Mouse (Mus musculus): Measurements from ENCODE around the gene Cracr2a.
A peak's percentile ranks its signal among the peaks of the same experiment; 100 is the strongest.

Cracr2a gene

GRCm38 (mm10) chr6:127565951-127566732 lies 5.0 kb downstream of the Cracr2a start:
- peak in 1 of 2 experiments; percentile 39 for DNase-seq (ENCODE audit: low read depth in 2 of 2, low spot score in 2 of 2)

- DNase-seq (ENCODE audit: low read depth in 2 of 2, low spot score in 2 of 2) = no peak
These were observed 10.9 kb downstream of the Cracr2a start for GRCm38 (mm10) chr6:127571849-127572550.

- no peak for DNase-seq (ENCODE audit: low read depth in 2 of 2, low spot score in 2 of 2)
These were observed 12.8 kb downstream of the Cracr2a start for GRCm38 (mm10) chr6:127573779-127574463.

- no peak for DNase-seq (ENCODE audit: low read depth in 2 of 2, low spot score in 2 of 2)
These were observed 14.1 kb downstream of the Cracr2a start for GRCm38 (mm10) chr6:127575194-127575593.

- DNase-seq (ENCODE audit: low read depth in 2 of 2, low spot score in 2 of 2) = no peak
These were observed 16.6 kb downstream of the Cracr2a start for GRCm38 (mm10) chr6:127577688-127578087.

GRCm38 (mm10) chr6:127578316-127578715 lies 17.2 kb downstream of the Cracr2a start:
- DNase-seq (ENCODE audit: low read depth in 2 of 2, low spot score in 2 of 2) = no peak

GRCm38 (mm10) chr6:127578810-127579209 lies 17.7 kb downstream of the Cracr2a start:
- no peak for DNase-seq (ENCODE audit: low read depth in 2 of 2, low spot score in 2 of 2)

- DNase-seq (ENCODE audit: low read depth in 2 of 2, low spot score in 2 of 2) = peak; percentile 41 to 51
These were observed 20.8 kb downstream of the Cracr2a start for GRCm38 (mm10) chr6:127581915-127582314.

GRCm38 (mm10) chr6:127582391-127583176 lies 21.4 kb downstream of the Cracr2a start:
- peak; percentile 84 to 90 for DNase-seq (ENCODE audit: low read depth in 2 of 2, low spot score in 2 of 2)

- no peak for DNase-seq (ENCODE audit: low read depth in 2 of 2, low spot score in 2 of 2)
These were observed 30.3 kb downstream of the Cracr2a start for GRCm38 (mm10) chr6:127591467-127591866.

- no peak for DNase-seq (ENCODE audit: low read depth in 2 of 2, low spot score in 2 of 2)
These were observed 32.3 kb downstream of the Cracr2a start for GRCm38 (mm10) chr6:127593487-127593886.

- DNase-seq (ENCODE audit: low read depth in 2 of 2, low spot score in 2 of 2) = no peak
These were observed 38.1 kb downstream of the Cracr2a start for GRCm38 (mm10) chr6:127599280-127599679.

GRCm38 (mm10) chr6:127605067-127606025 lies 44.2 kb downstream of the Cracr2a start:
- no peak for DNase-seq (ENCODE audit: low read depth in 2 of 2, low spot score in 2 of 2)

GRCm38 (mm10) chr6:127609673-127610072 lies 48.5 kb downstream of the Cracr2a start:
- no peak for DNase-seq (ENCODE audit: low read depth in 2 of 2, low spot score in 2 of 2)

GRCm38 (mm10) chr6:127611216-127611615 lies 50.1 kb downstream of the Cracr2a start:
- no peak for DNase-seq (ENCODE audit: low read depth in 2 of 2, low spot score in 2 of 2)

- DNase-seq (ENCODE audit: low read depth in 2 of 2, low spot score in 2 of 2) = no peak
These were observed 53.2 kb downstream of the Cracr2a start for GRCm38 (mm10) chr6:127614083-127614984.

- peak in 1 of 2 experiments; percentile 9 for DNase-seq (ENCODE audit: low read depth in 2 of 2, low spot score in 2 of 2)
These were observed 55.5 kb downstream of the Cracr2a start for GRCm38 (mm10) chr6:127616623-127617022.

- peak in 1 of 2 experiments; percentile 27 for DNase-seq (ENCODE audit: low read depth in 2 of 2, low spot score in 2 of 2)
These were observed 56.3 kb downstream of the Cracr2a start for GRCm38 (mm10) chr6:127617258-127618025.
